Mouse (Mus musculus): ENCODE results near the gene Il10rb. TPM values are rescaled to one million over a fixed set of nuclear protein-coding genes. Genes with fewer than 3 reads are reported as not detected.

Gene Il10rb
- polyA plus RNA-seq, 2 experiments, result 16.5 to 24.3 TPM

DNA sequence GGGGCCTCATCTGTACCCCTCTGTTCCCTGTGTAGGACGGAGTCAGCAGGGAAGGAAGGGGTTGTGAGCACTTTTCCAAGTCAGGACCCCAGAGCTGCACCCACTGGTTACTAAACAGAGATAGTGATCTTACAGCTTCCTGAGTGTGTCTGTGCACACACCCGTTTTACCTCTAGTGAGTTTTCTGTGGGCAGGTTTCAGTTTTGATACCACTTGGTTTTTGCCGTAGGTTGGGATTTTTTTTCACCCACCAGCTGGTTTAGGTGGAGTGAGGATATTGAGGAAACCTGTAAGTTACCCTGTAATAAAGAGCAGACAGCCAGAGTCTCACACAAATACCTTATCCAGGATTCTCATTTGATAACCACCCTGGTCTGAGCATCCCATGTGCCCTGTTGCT, 64.5 kb downstream of the Il10rb start:
- Histone ChIP-seq H3K9ac (ENCODE audit: low read depth, low read length, severe bottlenecking) (no peak overlapping the region), H3K27me3 (ENCODE audit: control insufficient read depth, insufficient read depth, low read length) (no peaks in the 10 kb centered on the region), H3K36me3 (ENCODE audit: control insufficient read depth, insufficient read depth, low read length) (no peaks in the 10 kb centered on the region), H3K4me1 (ENCODE audit: control insufficient read depth, insufficient read depth, low read length) (0 out of 2 replicates have a peak, but pooled peaks cover 1% of the 10 kb centered on the region), H3K9me3 (ENCODE audit: control insufficient read depth, low read length) (no peaks in the 10 kb centered on the region), H3K4me3 (replicated peaks; ENCODE audit: low read length) (no peak overlapping the region), H3K27ac (replicated peaks; ENCODE audit: low read depth, low read length) (no peak overlapping the region), H3K4me2 (replicated peaks; ENCODE audit: low read depth, low read length, severe bottlenecking) (no peak overlapping the region)
- no peak for ATAC-seq (ENCODE audit: low FRiP score, low read depth)
- 76% methylated on average over 3 of the region's 3 CpGs for WGBS
- no peak for TF ChIP-seq POLR2A (IDR thresholded peaks at IDR 0.05; ENCODE audit: borderline replicate concordance, extremely low read depth, insufficient read depth, insufficient read length)
- DNase-seq (ENCODE audit: low spot score), result no peak

DNA sequence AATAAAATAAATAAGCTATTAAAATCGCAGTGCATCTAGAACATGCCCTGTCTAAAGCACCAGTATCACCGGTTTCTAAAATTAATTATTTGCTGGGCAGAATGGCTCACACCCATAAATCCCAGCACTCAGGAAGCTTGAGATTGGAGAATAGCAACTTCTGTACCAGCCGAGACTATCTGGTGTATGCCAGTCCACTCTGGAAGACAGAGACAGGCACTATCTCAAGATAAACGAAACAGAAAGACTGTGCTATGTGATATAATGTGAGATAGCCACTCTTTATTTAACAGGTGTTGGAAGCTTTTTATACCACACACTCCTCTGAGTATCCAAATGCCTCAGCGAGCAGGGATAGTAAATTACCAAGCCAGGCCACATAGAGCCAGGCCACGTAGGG, 65.5 kb downstream of the Il10rb start:
- 77% methylated on average over 6 of the region's 6 CpGs for WGBS
- ATAC-seq (ENCODE audit: low FRiP score, low read depth), result no peak
- no peak overlapping the region for H3K27ac ChIP-seq (replicated peaks; ENCODE audit: low read depth, low read length)
- TF ChIP-seq POLR2A (IDR thresholded peaks at IDR 0.05; ENCODE audit: borderline replicate concordance, extremely low read depth, insufficient read depth, insufficient read length), result no peak
- H3K27me3 ChIP-seq (ENCODE audit: control insufficient read depth, insufficient read depth, low read length), result no peaks in the 10 kb centered on the region
- no peak for DNase-seq (ENCODE audit: low spot score)
- H3K4me3 ChIP-seq (replicated peaks; ENCODE audit: low read length), result no peak overlapping the region
- H3K4me2 ChIP-seq (replicated peaks; ENCODE audit: low read depth, low read length, severe bottlenecking), result no peak overlapping the region
- H3K9me3 ChIP-seq (ENCODE audit: control insufficient read depth, low read length), result no peaks in the 10 kb centered on the region
- H3K36me3 ChIP-seq (ENCODE audit: control insufficient read depth, insufficient read depth, low read length), result no peaks in the 10 kb centered on the region
- H3K4me1 ChIP-seq (ENCODE audit: control insufficient read depth, insufficient read depth, low read length), result no peaks in the 10 kb centered on the region
- H3K9ac ChIP-seq (ENCODE audit: low read depth, low read length, severe bottlenecking), result no peak overlapping the region

Other genes with a start within 250 kb of the Il10rb start
- gene Olig2, start 180.7 kb upstream of the Il10rb start, polyA plus RNA-seq (2012; rRNA removed), result 0.06 TPM in 2 replicates
- gene Olig2, start 180.7 kb upstream of the Il10rb start, polyA plus RNA-seq (2014; fragmentation: Nextera tagmentation; extraction: Ambion mirVana), result not detected in 2 replicates
- 0.08 and 0.09 TPM in 2 replicates for gene Olig1, start 136.4 kb upstream of the Il10rb start, polyA plus RNA-seq (2012; rRNA removed)
- gene Olig1, start 136.4 kb upstream of the Il10rb start, polyA plus RNA-seq (2014; fragmentation: Nextera tagmentation; extraction: Ambion mirVana), result 0.11 TPM in 1 of 2 replicates, not detected in the other
- 36.2 and 38.7 TPM in 2 replicates for gene Ifnar2, start 33.4 kb upstream of the Il10rb start, polyA plus RNA-seq (2012; rRNA removed)
- gene Ifnar2, start 33.4 kb upstream of the Il10rb start, polyA plus RNA-seq (2014; fragmentation: Nextera tagmentation; extraction: Ambion mirVana), result 59.7 and 64.8 TPM in 2 replicates
- not detected in 2 replicates for gene Gm21970, start 14.4 kb upstream of the Il10rb start, polyA plus RNA-seq (2012; rRNA removed)
- not detected in 2 replicates for gene Gm21970, start 14.4 kb upstream of the Il10rb start, polyA plus RNA-seq (2014; fragmentation: Nextera tagmentation; extraction: Ambion mirVana)
- gene Ifnar1, start 79.1 kb downstream of the Il10rb start, polyA plus RNA-seq (2012; rRNA removed), result 45.3 and 45.7 TPM in 2 replicates
- 53.7 and 64.0 TPM in 2 replicates for gene Ifnar1, start 79.1 kb downstream of the Il10rb start, polyA plus RNA-seq (2014; fragmentation: Nextera tagmentation; extraction: Ambion mirVana)
- gene Ifngr2, start 140.9 kb downstream of the Il10rb start, polyA plus RNA-seq (2012; rRNA removed), result 22.6 and 23.0 TPM in 2 replicates
- 45.4 and 49.1 TPM in 2 replicates for gene Ifngr2, start 140.9 kb downstream of the Il10rb start, polyA plus RNA-seq (2014; fragmentation: Nextera tagmentation; extraction: Ambion mirVana)
- 25.4 and 26.7 TPM in 2 replicates for gene Tmem50b, start 191.6 kb downstream of the Il10rb start, polyA plus RNA-seq (2012; rRNA removed)
- gene Tmem50b, start 191.6 kb downstream of the Il10rb start, polyA plus RNA-seq (2014; fragmentation: Nextera tagmentation; extraction: Ambion mirVana), result 40.6 and 46.7 TPM in 2 replicates
- gene Dnajc28, start 212.9 kb downstream of the Il10rb start, polyA plus RNA-seq (2012; rRNA removed), result 1.1 and 1.7 TPM in 2 replicates
- gene Dnajc28, start 212.9 kb downstream of the Il10rb start, polyA plus RNA-seq (2014; fragmentation: Nextera tagmentation; extraction: Ambion mirVana), result 2.9 and 3.2 TPM in 2 replicates
- gene Gart, start 240.8 kb downstream of the Il10rb start, polyA plus RNA-seq (2012; rRNA removed), result 55.5 and 64.5 TPM in 2 replicates
- gene Gart, start 240.8 kb downstream of the Il10rb start, polyA plus RNA-seq (2014; fragmentation: Nextera tagmentation; extraction: Ambion mirVana), result 89.6 and 98.9 TPM in 2 replicates
- gene Son, start 241.3 kb downstream of the Il10rb start, polyA plus RNA-seq (2012; rRNA removed), result 342 and 354 TPM in 2 replicates
- gene Son, start 241.3 kb downstream of the Il10rb start, polyA plus RNA-seq (2014; fragmentation: Nextera tagmentation; extraction: Ambion mirVana), result 180 and 185 TPM in 2 replicates

Measured in limb, embryonic 14.5 days (tissue).